Mouse (Mus musculus): Measurements from ENCODE around the gene Stfa1.
"Not testable (repeated sequence)": the region's sequence is repeated elsewhere in the genome, so short reads cannot be mapped to it uniquely, and the experiment has no call there.

Stfa1 gene

DNA sequence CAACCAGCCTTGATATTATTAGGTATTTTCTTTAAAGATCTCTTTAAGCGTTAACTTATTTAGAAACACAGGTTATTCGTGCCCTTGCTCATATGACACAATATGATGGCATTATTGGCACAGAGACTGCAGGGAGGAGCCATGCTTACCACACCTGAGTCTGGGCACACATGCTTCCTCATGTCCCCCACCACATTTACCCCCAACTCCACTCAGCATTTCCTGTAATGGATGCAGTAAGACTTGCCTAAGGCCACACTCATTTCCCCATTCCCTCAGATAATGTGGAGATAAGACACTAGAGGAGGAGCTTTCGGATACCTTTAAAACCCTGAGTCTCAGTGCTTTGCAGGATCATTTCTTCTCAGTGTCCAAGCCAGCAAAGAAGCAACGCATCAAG is at the start of gene Stfa1:
Gene Stfa1 (plus strand): TSS at position 156 of the 400 bp plus-strand sequence.
- DNase-seq = not testable (repeated sequence)

DNA sequence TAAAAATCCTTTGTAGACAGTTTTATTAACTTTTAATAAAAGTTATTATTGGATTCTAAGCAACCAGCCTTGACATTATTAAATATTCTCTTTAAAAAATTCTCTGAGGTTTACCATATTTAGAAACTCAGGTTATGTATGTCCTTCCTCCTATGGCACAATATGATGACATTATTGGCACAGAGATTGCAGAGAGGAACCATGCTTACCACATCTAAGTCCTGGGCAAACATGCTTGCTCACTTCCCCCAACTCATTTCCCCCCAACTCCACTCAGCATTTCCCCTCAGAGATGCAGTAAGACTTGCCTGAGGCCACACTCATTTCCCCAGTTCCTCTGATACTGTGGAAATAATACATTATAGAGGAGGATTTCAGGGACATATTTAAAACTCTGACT is 16.2 kb upstream of the Stfa1 start:
- peak in 1 of 2 experiments; percentile 9 for DNase-seq

DNA sequence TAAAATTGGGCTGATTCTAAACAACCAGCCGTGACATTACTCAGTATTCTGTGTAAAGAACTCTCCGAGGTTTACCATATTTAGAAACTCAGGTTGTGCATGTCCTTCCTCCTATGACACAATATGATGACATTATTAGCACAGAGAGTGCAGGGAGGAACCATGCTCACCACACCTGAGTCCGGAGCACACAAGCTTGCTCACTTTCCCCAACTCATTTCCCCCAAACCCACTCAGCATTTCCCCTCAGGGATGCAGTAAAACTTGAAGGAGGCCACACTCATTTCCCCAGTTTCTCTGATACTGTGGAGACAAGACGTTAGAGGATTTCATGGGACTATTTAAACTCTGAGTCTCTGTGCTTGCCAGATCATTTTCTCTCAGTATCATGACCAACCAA is 12.4 kb downstream of the Stfa1 start:
- DNase-seq = no peak

DNA sequence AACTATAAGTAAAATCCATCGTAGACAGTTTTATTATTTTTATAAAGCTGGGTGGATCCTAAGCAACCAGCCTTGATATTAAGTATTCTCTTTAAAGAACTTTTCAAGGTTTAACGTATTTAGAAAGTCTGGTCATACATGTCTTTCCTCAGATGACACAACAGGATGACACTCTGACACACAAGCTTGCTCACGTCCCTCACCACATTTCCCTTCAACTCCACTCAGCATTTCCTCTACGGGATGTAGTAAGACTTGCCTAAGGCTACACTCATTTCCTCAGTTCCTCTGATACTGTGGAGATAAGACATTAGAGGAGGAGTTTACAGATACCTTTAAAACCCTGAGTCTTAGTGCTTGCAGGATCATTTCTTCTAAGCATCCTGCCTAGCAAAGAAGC is 30.9 kb downstream of the Stfa1 start:
- no peak for DNase-seq

DNA sequence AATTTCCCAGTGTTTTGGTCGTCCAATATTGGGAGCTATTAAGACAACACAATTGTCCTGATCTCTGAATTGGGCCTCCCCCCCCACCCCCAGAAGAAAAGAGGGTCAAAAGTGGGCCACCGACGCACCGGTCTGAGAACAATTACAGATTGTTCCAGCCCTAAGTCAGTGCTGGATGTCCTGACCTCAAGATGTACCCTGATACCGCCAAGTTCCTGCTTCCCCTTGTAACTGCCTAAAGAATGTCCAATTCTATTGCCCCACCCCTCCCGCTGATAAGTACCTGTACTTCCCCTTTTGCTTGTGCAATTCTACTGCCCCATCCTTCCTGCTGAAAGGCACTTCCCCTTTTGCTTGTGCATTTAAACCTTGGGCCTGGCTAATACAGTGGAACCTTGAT is 39.4 kb downstream of the Stfa1 start:
- not testable (repeated sequence) for DNase-seq

DNA sequence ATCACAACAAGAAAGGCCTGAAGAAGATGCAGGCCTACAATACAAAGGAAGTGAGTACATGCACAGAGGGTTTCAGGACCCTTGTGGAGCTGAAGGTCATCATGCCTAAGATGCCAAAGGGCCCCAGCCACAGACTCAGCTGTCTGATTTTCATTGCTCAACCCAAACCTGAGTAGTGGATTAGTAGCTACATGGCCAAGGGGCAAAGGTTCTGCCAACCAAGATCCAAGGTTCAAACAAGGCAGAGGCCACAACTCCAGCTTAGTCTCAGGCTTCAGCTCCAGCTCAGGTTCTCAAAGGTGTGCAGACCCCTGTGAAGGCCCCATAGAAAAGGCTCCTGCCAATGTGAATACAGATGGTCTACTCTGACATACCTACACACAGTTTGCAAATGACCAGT is 42.5 kb downstream of the Stfa1 start:
- DNase-seq = no peak

DNA sequence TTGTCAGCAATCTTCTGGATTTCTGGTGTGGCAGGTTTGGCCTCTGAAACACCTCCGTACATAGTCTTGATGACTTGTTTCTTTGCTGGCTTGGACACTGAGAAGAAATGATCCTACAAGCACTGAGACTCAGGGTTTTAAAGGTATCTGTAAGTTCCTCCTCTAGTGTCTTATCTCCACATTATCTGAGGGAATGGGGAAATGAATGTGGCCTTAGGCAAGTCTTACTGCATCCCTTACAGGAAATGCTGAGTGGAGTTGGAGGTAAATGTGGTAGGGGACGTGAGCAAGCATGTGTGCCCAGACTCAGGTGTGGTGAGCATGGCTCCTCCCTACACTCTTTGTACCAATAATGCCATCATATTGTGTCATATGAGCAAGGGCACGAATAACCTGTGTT is 57.5 kb downstream of the Stfa1 start, which contains the start of gene BC117090:
Gene BC117090 (minus strand): TSS at position 101 of the 400 bp plus-strand sequence.
- no peak for DNase-seq
